Mouse (Mus musculus) heart, postnatal 0 days (tissue): Measurements from ENCODE around the gene Nrgn.

Experiments used
- CTCF ChIP-seq: IDR thresholded peaks from 2 replicates; pipeline ENCODE4 v1.5.1; 2016; ENCODE audit warnings: antibody characterized with exemption, control low read depth, low read depth
- EP300 ChIP-seq: IDR thresholded peaks from 2 replicates; pipeline ENCODE4 v1.6.1; 2016; ENCODE audit warnings: antibody characterized with exemption, low read depth

- TF ChIP-seq CTCF (no peak), EP300 (no peak)
These were observed 23.8 kb upstream of the Nrgn start for GRCm38 (mm10) chr9:37576436-37576930.
